Mouse (Mus musculus) neural tube, embryonic 13.5 days (tissue): ENCODE measurements around the gene Rabep2. TPM values are rescaled to one million over a fixed set of nuclear protein-coding genes. Genes with fewer than 3 reads are reported as not detected.

Experiments
- ATAC-seq: fragments of 200-750 bp; cut with Nextera tagmentation; 2 replicates; pipeline ENCODE4 v1.8.0; 2017; ENCODE audit warnings: low read depth, mild to moderate bottlenecking, moderate TSS enrichment, moderate library complexity
- H3K27ac ChIP-seq: fragments of 300-500 bp; sonication (generic); replicated peaks from 2 replicates; pipeline ENCODE4 v1.5.1; 2015; ENCODE audit warnings: moderate library complexity, mild to moderate bottlenecking, inconsistent platforms
- H3K27me3 ChIP-seq: fragments of 300-500 bp; sonication (generic); 2 replicates; pipeline ENCODE4 v1.6.1; 2015; ENCODE audit warnings: mild to moderate bottlenecking, inconsistent platforms
- H3K36me3 ChIP-seq: fragments of 300-500 bp; sonication (generic); 2 replicates; pipeline ENCODE4 v1.6.1; 2015; ENCODE audit warnings: mild to moderate bottlenecking, inconsistent platforms
- H3K4me1 ChIP-seq: fragments of 300-500 bp; sonication (generic); replicated peaks from 2 replicates; pipeline ENCODE4 v1.6.1; 2015; ENCODE audit warnings: inconsistent platforms
- H3K4me2 ChIP-seq: fragments of 300-500 bp; sonication (generic); 2 replicates; pipeline ENCODE4 v1.6.1; 2015; ENCODE audit warnings: inconsistent platforms, mild to moderate bottlenecking, moderate library complexity
- H3K4me3 ChIP-seq: fragments of 300-500 bp; sonication (generic); 2 replicates; pipeline ENCODE4 v1.5.1; 2015; ENCODE audit warnings: mild to moderate bottlenecking, inconsistent platforms
- H3K9ac ChIP-seq: fragments of 300-500 bp; sonication (generic); 2 replicates; pipeline ENCODE4 v1.6.1; 2015; ENCODE audit warnings: moderate library complexity, mild to moderate bottlenecking, inconsistent platforms
- H3K9me3 ChIP-seq: fragments of 300-500 bp; sonication (generic); 2 replicates; pipeline ENCODE4 v1.6.1; 2016; ENCODE audit warnings: inconsistent platforms
- WGBS: fragments of 180-500 bp; shearing (Covaris S2); methylation state at CpG from one replicate; pipeline ENCODE4 v1.1.7; 2015; 5-methylcytosine and 5-hydroxymethylcytosine counted together
- polyA plus RNA-seq: library from polyadenylated mRNA; unstranded; fragments of >200 nt; fragmentation: Nextera tagmentation; extraction: Ambion mirVana; gene quantifications from 2 replicates; pipeline ENCODE4 v1.2.1, GENCODE M21; 2015

The Rabep2 gene
- polyA plus RNA-seq, 1 experiment from 2014 or later: 25.6 TPM

DNA sequence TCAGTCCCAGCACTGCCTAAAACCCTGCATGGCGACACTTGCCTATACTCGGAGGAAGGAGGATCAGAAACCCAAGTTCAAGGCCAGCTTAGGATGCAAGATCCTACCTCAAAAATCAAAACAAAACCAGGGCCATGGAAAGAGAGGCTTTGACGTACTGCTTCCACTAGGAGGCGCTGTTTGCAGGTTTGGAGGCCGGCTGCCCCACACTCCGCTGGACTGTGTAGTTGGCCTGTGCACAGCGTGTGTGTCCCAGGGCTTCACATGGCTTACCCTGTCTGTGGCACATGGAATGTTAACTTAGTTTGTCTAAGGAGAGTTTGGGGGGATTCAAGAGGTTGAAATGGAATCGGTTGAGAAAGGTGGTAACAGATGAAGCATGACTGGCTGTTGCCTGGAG lies 8.3 kb downstream of the Rabep2 start:
- Histone ChIP-seq H3K4me2 (no peak overlapping the region), H3K9me3 (no peaks in the 10 kb centered on the region), H3K4me3 (no peak overlapping the region), H3K9ac (no peak overlapping the region), H3K36me3 (peaks cover 36% of the 10 kb centered on the region), H3K4me1 (no peaks in the 10 kb centered on the region), H3K27me3 (no peaks in the 10 kb centered on the region), H3K27ac (no peak overlapping the region)
- ATAC-seq: no peak
- WGBS: 25% methylated on average over 8 of the region's 8 CpGs

DNA sequence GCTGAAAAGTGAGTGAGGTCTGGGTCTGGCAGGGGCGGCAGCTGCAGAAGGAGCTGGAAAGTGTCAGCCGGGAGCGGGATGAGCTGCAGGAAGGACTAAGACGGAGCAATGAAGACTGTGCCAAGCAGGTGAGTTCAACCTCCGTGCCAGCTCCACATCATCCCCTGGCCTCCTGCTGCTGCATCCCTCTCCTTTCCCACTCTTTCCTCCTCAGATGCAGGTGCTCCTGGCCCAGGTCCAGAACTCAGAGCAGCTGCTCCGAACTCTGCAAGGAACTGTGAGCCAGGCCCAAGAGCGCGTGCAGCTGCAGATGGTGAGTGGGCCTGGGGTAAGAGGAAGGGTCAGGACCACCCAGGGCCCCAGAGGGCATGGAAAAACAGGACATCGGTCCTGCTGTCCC lies 11.6 kb downstream of the Rabep2 start:
- WGBS: 76% methylated on average over 9 of the region's 9 CpGs
- Histone ChIP-seq H3K27ac (no peak overlapping the region), H3K4me3 (no peak overlapping the region), H3K9me3 (no peaks in the 10 kb centered on the region), H3K4me2 (no peak overlapping the region), H3K9ac (no peak overlapping the region), H3K27me3 (no peaks in the 10 kb centered on the region), H3K4me1 (no peaks in the 10 kb centered on the region), H3K36me3 (peaks cover 43% of the 10 kb centered on the region)
- ATAC-seq: no peak

DNA sequence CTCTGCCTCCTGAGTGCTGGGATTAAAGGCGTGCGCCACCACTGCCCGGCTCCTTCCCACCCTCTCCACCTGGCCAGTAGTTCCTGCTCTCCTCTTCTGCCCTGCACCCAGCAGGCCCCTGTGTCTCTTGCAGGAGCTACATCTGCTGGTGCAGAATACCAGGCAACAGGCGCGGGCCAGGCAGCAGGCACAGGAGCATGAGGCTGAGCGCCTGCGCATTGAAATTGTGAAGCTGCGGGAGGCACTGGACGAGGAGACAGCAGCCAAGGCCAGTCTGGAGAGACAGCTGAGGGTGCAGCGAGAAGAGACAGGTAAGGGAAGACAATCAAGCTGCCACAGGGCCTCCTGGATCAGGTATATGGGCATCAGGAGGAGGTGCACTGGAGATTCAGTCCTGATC lies 15.4 kb downstream of the Rabep2 start:
- 89% methylated on average over 10 of the region's 10 CpGs for WGBS
- Histone ChIP-seq H3K27ac (no peak overlapping the region), H3K27me3 (no peaks in the 10 kb centered on the region), H3K9me3 (no peaks in the 10 kb centered on the region), H3K9ac (no peak overlapping the region), H3K36me3 (peaks cover 81% of the 10 kb centered on the region), H3K4me2 (no peak overlapping the region), H3K4me3 (no peak overlapping the region), H3K4me1 (no peaks in the 10 kb centered on the region)
- ATAC-seq: no peak

DNA sequence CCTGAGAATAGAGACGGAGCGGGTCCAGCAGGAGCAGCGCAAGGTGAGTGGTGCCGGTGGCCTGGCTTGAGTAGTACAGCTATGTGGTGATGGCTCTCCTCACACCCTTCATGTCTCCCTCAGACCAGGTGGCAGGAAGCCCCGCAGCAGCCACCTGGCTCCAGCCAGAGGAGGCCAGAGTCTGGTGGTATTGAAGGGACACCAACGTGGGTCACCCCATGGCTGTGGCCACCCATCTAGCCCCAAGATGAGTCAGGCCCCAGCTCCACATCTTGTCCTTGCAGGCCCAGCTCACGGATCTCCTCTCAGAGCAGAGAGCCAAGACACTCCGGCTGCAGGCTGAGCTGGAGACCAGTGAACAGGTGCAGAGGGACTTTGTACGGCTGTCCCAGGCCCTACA lies 16.0 kb downstream of the Rabep2 start:
- Histone ChIP-seq H3K4me1 (no peaks in the 10 kb centered on the region), H3K9ac (no peak overlapping the region), H3K4me2 (no peak overlapping the region), H3K4me3 (no peak overlapping the region), H3K27me3 (no peaks in the 10 kb centered on the region), H3K36me3 (peaks cover 81% of the 10 kb centered on the region), H3K9me3 (no peaks in the 10 kb centered on the region), H3K27ac (no peak overlapping the region)
- 91% methylated on average over 9 of the region's 9 CpGs for WGBS
- ATAC-seq: no peak

DNA sequence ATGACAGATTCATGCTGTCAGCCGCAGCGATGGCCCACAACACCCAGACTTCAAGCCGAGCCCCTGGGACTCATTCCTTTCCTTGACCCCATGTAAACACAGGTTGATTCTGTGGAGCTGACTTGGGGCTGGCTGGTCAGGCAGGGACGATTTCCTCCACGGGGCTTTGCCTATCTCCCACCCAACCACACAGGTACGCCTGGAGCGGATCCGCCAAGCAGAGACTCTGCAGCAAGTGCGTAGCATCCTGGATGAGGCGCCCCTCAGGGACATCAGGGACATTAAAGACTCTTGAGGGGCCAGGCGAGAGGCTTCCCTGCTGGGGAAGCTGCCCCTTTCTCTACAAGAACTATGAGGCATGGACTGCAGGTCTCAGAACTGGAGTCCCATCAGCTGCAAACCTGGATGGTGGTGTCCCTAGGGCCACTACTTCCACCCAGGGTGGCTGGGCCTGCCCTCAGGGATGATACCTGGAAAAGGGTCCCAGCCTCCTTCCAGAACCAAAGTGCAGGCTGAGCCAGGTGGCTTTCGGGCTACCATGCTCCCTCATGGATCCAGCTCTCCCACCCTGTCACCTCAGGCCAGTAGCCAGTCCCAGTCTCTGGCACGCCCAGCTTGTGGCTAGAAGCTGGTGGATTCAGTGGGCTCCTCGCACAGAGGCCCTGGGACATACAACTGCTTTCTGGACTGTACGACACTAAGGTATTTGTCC lies 16.7 kb downstream of the Rabep2 start:
- no peak overlapping the region for H3K4me3 ChIP-seq
- no peak overlapping the region for H3K27ac ChIP-seq
- no peak overlapping the region for H3K9ac ChIP-seq
- WGBS: 92% methylated on average over 15 of the region's 15 CpGs
- H3K27me3 ChIP-seq: no peaks in the 10 kb centered on the region
- no peak for ATAC-seq
- no peaks in the 10 kb centered on the region for H3K4me1 ChIP-seq
- no peaks in the 10 kb centered on the region for H3K9me3 ChIP-seq
- H3K36me3 ChIP-seq: peaks cover 78% of the 10 kb centered on the region
- no peak overlapping the region for H3K4me2 ChIP-seq

DNA sequence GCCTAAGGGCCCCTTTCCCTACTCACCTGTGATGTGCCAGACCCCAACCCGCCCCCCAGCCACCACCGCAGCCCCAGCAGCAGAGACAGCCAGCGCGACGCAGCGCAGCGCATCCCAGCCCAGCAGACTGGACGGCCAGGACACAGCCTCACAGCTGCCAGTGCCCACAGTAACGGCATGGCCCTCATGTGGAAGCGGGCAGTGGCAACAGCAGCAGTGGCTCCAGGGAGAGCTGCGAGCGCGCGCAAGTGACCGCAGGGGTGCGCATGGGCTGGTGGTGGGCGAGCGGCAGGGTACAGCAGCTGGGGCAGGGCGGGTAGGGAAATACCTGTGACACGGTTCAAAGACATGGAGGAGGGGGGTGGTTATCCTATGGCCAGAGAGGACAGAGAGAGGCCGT lies 17.7 kb downstream of the Rabep2 start:
- H3K36me3 ChIP-seq: peaks cover 72% of the 10 kb centered on the region
- no peaks in the 10 kb centered on the region for H3K9me3 ChIP-seq
- no peak for ATAC-seq
- H3K4me1 ChIP-seq: no peaks in the 10 kb centered on the region
- no peaks in the 10 kb centered on the region for H3K27me3 ChIP-seq
- no peak overlapping the region for H3K9ac ChIP-seq
- H3K4me2 ChIP-seq: no peak overlapping the region
- no peak overlapping the region for H3K27ac ChIP-seq
- 92% methylated on average over 21 of the region's 21 CpGs for WGBS
- H3K4me3 ChIP-seq: no peak overlapping the region

DNA sequence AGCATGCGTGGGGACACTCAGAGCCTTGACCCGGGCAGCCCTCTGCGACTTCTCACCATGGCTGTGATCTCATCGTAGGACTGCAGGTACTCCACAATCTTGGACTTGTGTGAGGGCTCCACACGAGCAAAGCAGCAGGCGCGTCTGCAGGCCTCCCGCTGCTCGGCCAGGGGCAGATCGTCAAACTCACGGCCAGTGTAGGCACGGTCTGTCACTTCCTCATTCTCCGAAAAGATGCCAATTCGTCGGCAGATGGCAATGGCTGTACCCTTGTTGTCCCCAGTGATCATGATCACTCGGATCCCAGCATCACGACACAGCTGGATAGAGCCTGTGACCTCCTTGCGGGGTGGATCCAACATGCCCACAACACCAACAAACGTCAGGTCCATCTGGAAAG lies 19.9 kb downstream of the Rabep2 start:
- H3K27ac ChIP-seq: no peak overlapping the region
- no peaks in the 10 kb centered on the region for H3K9me3 ChIP-seq
- no peak overlapping the region for H3K9ac ChIP-seq
- H3K4me1 ChIP-seq: no peaks in the 10 kb centered on the region
- peaks cover 52% of the 10 kb centered on the region for H3K36me3 ChIP-seq
- no peak overlapping the region for H3K4me3 ChIP-seq
- no peak overlapping the region for H3K4me2 ChIP-seq
- no peak for ATAC-seq
- WGBS: 94% methylated on average over 19 of the region's 19 CpGs
- no peaks in the 10 kb centered on the region for H3K27me3 ChIP-seq

DNA sequence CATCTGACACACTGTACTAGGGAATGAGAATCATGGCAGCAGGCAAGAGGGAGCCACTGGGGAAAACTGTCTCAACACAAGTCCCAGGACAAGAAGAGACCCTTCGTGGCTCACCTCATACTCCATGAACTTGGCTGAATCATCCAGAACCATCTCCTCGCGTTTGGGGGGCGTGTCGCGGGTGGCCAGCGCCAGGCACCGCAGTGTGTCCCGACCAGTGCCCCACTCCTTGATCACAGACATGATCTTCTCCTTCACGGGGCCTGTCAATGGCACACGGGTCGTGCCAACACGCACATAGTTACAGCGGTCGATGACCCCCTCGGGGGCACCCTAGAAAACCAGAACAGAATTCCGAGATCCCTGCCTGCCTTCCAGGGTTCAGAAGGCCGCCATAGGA lies 21.4 kb downstream of the Rabep2 start:
- Histone ChIP-seq H3K9me3 (no peaks in the 10 kb centered on the region), H3K27me3 (no peaks in the 10 kb centered on the region), H3K36me3 (peaks cover 39% of the 10 kb centered on the region), H3K4me3 (no peak overlapping the region), H3K9ac (no peak overlapping the region), H3K27ac (no peak overlapping the region), H3K4me1 (no peaks in the 10 kb centered on the region), H3K4me2 (no peak overlapping the region)
- WGBS: 93% methylated on average over 18 of the region's 18 CpGs
- no peak for ATAC-seq

DNA sequence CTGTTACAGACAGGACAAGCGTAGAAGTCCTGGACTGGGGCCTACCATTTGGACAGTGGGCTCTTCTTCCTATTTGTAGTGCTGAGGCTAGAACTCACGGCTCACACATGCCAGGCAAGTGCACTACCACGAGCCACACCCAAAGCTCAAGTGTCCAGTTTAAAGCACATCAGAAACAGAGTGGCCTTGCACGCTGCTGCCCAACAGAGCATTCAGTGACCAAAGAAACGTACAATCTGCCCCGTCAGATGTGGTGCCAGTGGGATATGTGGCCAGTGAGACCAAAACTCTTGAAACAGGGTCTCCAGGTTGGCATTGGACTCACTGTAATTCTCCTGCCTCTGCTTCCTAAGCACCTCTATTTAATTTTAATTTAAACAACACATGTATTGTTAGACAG lies 22.1 kb downstream of the Rabep2 start:
- Histone ChIP-seq H3K9ac (no peak overlapping the region), H3K36me3 (peaks cover 33% of the 10 kb centered on the region), H3K9me3 (no peaks in the 10 kb centered on the region), H3K27ac (no peak overlapping the region), H3K4me3 (no peak overlapping the region), H3K4me1 (no peaks in the 10 kb centered on the region), H3K4me2 (no peak overlapping the region), H3K27me3 (no peaks in the 10 kb centered on the region)
- ATAC-seq: no peak
- 94% methylated on average over 6 of the region's 6 CpGs for WGBS

DNA sequence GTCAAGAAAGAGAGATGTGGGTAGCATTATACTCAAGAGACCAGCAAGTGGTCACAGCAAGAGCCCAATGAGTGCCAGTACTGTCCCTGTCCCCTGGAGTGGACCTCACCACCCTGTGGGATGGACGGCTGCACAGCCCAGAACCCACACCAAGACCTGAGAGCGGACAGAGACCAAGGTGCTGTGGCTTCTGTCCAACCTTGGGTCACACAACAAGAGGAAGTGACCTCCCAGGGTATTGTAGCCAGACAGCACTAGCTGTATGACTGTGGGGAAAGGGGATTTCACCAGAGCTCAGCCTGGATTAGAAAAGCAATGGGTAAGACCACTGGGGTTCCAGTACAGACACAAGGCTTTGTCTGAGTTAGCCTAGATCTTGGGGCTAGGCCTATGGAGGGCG lies 23.7 kb downstream of the Rabep2 start:
- Histone ChIP-seq H3K27me3 (no peaks in the 10 kb centered on the region), H3K4me3 (no peak overlapping the region), H3K4me2 (no peak overlapping the region), H3K9ac (no peak overlapping the region), H3K36me3 (peaks cover 17% of the 10 kb centered on the region), H3K9me3 (no peaks in the 10 kb centered on the region), H3K27ac (no peak overlapping the region), H3K4me1 (no peaks in the 10 kb centered on the region)
- ATAC-seq: no peak
- 92% methylated on average over 3 of the region's 3 CpGs for WGBS

DNA sequence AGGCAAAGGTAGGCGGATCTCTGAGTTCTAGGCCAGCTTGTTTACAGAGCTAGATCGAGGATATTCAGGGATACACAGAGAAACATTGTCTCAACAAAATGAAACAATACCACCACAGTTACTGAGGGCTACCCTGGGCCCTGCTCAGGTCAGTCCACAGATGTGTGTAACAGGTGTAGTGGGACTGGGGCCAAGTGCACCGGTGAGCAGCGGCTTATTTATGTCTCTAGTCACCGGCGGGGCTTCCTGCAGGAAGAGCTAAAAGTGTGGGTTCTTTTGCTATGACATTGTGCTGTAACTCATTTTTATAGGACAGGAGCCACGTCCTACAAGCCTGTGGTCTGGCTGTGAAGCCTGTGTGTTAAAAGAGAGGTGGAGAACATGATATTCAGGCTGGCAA lies 25.3 kb downstream of the Rabep2 start:
- H3K36me3 ChIP-seq: peaks cover under 1% of the 10 kb centered on the region; the same call in 1 of the 2 replicates
- no peak for ATAC-seq
- 64% methylated on average over 7 of the region's 7 CpGs for WGBS
- no peak overlapping the region for H3K9ac ChIP-seq
- no peaks in the 10 kb centered on the region for H3K9me3 ChIP-seq
- H3K4me2 ChIP-seq: no peak overlapping the region
- H3K27ac ChIP-seq: no peak overlapping the region
- H3K4me1 ChIP-seq: no peaks in the 10 kb centered on the region
- H3K27me3 ChIP-seq: no peaks in the 10 kb centered on the region
- H3K4me3 ChIP-seq: no peak overlapping the region

DNA sequence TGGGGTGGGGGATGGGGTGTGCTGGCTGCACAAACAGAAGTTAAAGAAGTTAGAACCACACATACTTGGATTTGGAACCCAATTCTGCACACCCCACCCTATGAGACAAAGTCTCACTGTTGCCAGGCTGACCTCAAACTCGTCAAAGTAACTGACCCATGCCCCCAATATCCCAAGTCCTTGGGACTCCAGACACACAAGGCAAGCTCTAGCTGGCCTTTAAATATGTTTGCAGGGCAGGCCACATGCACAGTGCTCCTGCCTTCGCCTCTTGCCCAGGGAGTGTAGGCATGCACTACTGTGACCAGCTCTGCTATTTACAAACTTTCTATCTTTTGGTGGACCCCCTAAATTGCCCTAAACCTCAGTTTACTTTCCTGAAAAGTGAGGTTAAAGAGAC lies 26.7 kb downstream of the Rabep2 start:
- no peak overlapping the region for H3K4me3 ChIP-seq
- H3K4me2 ChIP-seq: no peak overlapping the region
- H3K27me3 ChIP-seq: no peaks in the 10 kb centered on the region
- no peak overlapping the region for H3K9ac ChIP-seq
- no peaks in the 10 kb centered on the region for H3K9me3 ChIP-seq
- ATAC-seq: no peak
- H3K4me1 ChIP-seq: no peaks in the 10 kb centered on the region
- WGBS: 79% methylated on average over 2 of the region's 2 CpGs
- H3K36me3 ChIP-seq: no peaks in the 10 kb centered on the region
- H3K27ac ChIP-seq: no peak overlapping the region
